Mouse (Mus musculus): ENCODE measurements at regions not wholly inside any gene's neighbourhood (a gene's known extent, or its start where the extent isn't known, plus 50 kb on each side); places are given as distances from the start of the nearest gene placed in this dataset.

DNA sequence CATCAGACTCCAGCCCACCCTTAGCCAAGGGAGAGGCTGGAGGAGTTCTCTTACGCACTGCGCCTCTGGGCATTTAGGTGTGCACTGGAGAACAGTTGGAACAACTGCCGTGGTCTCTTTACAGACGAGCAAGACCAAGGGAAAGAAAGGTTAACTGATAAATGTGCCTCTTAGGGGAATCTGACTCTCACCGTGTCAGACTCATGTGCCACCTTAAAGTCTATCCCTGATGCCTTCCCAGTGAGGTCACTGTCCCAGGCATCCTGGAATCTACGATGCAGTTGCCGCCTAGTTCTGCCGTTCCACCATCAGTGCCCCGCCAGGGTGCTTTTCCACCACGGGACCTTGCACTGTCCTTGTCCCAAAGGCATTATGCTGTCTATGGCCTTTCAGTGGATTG, 339.7 kb upstream of the Adgrl2 start:
- TF ChIP-seq CTCF (IDR thresholded peaks at IDR 0.05; ENCODE audit: extremely low read depth, insufficient read depth, low read length) (no peak), POLR2A (IDR thresholded peaks at IDR 0.05; ENCODE audit: extremely low read depth, insufficient read depth, low read length) (no peak)

Measured in cortical plate, adult 2 months (tissue).